Comparison of ENCODE assay signal across 11 mouse cellular contexts in genomic region chr16:78274825-78275455, GRCm38 (mm10). TPM values are rescaled to one million over a fixed set of nuclear protein-coding genes. Genes with fewer than 3 reads are reported as not detected.
DNase-seq lines count a peak whose midpoint lies in the region; ATAC-seq lines count a peak whose summit lies in the region.
"Had no signal": no experiment of that assay in that cellular context is flagged by ENCODE, and none has a peak within 500 bp of the region (broad histone marks: within the 10 kb centered on the region; RNA-seq: fewer than 3 reads in every experiment).

No protein-coding gene starts in this region.

- H3K4me2 ChIP-seq in liver, embryonic 11.5 days = no peak overlapping the region
- H3K4me2 ChIP-seq: embryonic facial prominence, embryonic 13.5 days had no signal

- H3K27me3 ChIP-seq in liver, embryonic 11.5 days (replicated peaks; ENCODE audit: control insufficient read depth, insufficient read depth, low read length) = no peaks in the 10 kb centered on the region
- H3K27me3 ChIP-seq: embryonic facial prominence, embryonic 13.5 days had no signal

- H3K36me3 ChIP-seq in liver, embryonic 11.5 days (ENCODE audit: control insufficient read depth, insufficient read depth, low read length) = no peaks in the 10 kb centered on the region
- H3K36me3 ChIP-seq: embryonic facial prominence, embryonic 13.5 days had no signal

- intact Hi-C loops in heart, postnatal 14 days (cut with DNase I) = no loop called here

- no peak overlapping the region for H3K27ac ChIP-seq in liver, embryonic 11.5 days (ENCODE audit: low read depth, low read length)
- H3K27ac ChIP-seq: embryonic facial prominence, embryonic 13.5 days had no signal

- peak; percentile 20 to 30 for DNase-seq in cerebellum, postnatal 14 days
- DNase-seq in cerebellum, postnatal 4 days (ENCODE audit: low spot score in 2 of 2) = no peak
- peak; percentile 12 to 18 for DNase-seq in layer of hippocampus, postnatal 14 days (ENCODE audit: low spot score in 2 of 2)
- DNase-seq in layer of hippocampus, adult 9-10 months (ENCODE audit: low spot score) = no peak
- peak; percentile 12 for DNase-seq in gastrocnemius, postnatal 10 days
- peak; percentile 12 to 52 for DNase-seq in heart, postnatal 14 days
- no peak for DNase-seq in liver, embryonic 11.5 days (ENCODE audit: low spot score)
- DNase-seq in neural tube, embryonic 10.5 days (ENCODE audit: extremely low spot score, low spot score) = no peak
- DNase-seq: kidney, adult 9 months; lung, postnatal 4 days had no signal

- ATAC-seq in liver, embryonic 11.5 days (replicated peaks; ENCODE audit: low FRiP score) = no peak

- H3K4me1 ChIP-seq in liver, embryonic 11.5 days (replicated peaks; ENCODE audit: control insufficient read depth, insufficient read depth, low read length) = no peaks in the 10 kb centered on the region
- H3K4me1 ChIP-seq: embryonic facial prominence, embryonic 13.5 days had no signal

- no peaks in the 10 kb centered on the region for H3K9me3 ChIP-seq in liver, embryonic 11.5 days (ENCODE audit: control insufficient read depth, low read length)
- H3K9me3 ChIP-seq: embryonic facial prominence, embryonic 13.5 days had no signal

- no peak overlapping the region for H3K9ac ChIP-seq in liver, embryonic 11.5 days (ENCODE audit: low read depth, low read length)
- H3K9ac ChIP-seq: embryonic facial prominence, embryonic 13.5 days had no signal

- H3K4me3 ChIP-seq in liver, embryonic 11.5 days (ENCODE audit: low read depth, low read length) = no peak overlapping the region
- H3K4me3 ChIP-seq: embryonic facial prominence, embryonic 13.5 days had no signal

- WGBS in liver, embryonic 11.5 days = 78% methylated on average over 9 of the region's 9 CpGs

RNA-seq across cellular contexts. Expression of gene Cxadr, which starts 26.3 kb away (rescaled TPM):
- total RNA-seq in layer of hippocampus, postnatal 14 days (2021) = 10 to 100 TPM; 61.4 to 61.8 TPM
- total RNA-seq in gastrocnemius, postnatal 10 days (2021) = 1 to 10 TPM; 1.3 to 1.5 TPM
- total RNA-seq in heart, postnatal 14 days (2021) = 10 to 100 TPM; 47.7 to 50.7 TPM
- polyA plus RNA-seq in liver, embryonic 11.5 days (2014; fragmentation: Nextera tagmentation; extraction: Ambion mirVana) = 13.2 and 14.7 TPM in 2 replicates

Comparison
In these comparisons a context has a peak if more than half of its experiments do, and no peak if none do; other contexts are left out.
1. DNase-seq: peak in cerebellum, postnatal 14 days (2 of 2), layer of hippocampus, postnatal 14 days (2 of 2), gastrocnemius, postnatal 10 days (single experiment) and heart, postnatal 14 days (2 of 2); none in cerebellum, postnatal 4 days (0 of 2), layer of hippocampus, adult 9-10 months (single experiment), liver, embryonic 11.5 days (single experiment) and neural tube, embryonic 10.5 days (single experiment).
2. RNA of gene Cxadr, which starts 26.3 kb away (total RNA-seq): 61.4 to 61.8 TPM in layer of hippocampus, postnatal 14 days and 47.7 to 50.7 TPM in heart, postnatal 14 days; 1.3 to 1.5 TPM in gastrocnemius, postnatal 10 days; every median in the first group is over 10 times any median in the second.